Mouse (Mus musculus): ENCODE data around the gene Fcnb. TPM values are rescaled to one million over a fixed set of nuclear protein-coding genes. Genes with fewer than 3 reads are reported as not detected.

The Fcnb gene
- total RNA-seq (2014; rRNA removed) = not detected in 2 replicates
- polyA plus RNA-seq (2015; fragmentation: Nextera tagmentation; extraction: Ambion mirVana) = not detected in 2 replicates

DNA sequence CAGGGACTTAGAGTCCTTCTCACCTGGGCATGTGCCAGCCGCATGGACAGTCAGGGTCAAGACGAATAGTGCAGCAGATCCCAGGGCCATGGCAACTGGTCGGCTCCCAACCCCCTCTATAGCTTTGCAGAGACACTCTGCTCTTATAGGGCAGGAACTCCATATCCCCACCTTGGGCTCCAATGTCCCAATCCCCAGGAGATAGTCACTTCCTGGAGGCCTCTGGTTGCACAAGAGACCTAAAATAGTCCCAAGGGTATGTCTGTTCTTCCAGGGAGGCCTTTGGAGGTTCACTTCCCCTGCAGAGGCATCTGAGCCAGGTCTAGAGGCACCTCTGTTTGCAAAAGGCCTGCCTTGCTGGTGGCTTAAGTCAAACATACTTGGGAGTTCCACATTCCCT lies at the start of gene Fcnb:
Fcnb (minus strand) TSS at position 118 of the 400 bp plus-strand sequence.
- Histone ChIP-seq H3K4me3 (ENCODE audit: low read depth, low read length) (no peak within 1 kb of the TSS), H3K4me1 (ENCODE audit: insufficient read depth) (no peaks in the 10 kb centered on the region), H3K36me3 (ENCODE audit: insufficient read depth) (no peaks in the 10 kb centered on the region), H3K4me2 (ENCODE audit: low read depth) (no peak within 1 kb of the TSS), H3K9me3 (ENCODE audit: low read length) (no peaks in the 10 kb centered on the region), H3K27me3 (ENCODE audit: insufficient read depth, low read length) (no peaks in the 10 kb centered on the region), H3K27ac (ENCODE audit: low read depth, low read length) (no peak within 1 kb of the TSS), H3K9ac (no peak within 1 kb of the TSS)
- ATAC-seq = no peak
- no peak for TF ChIP-seq CTCF (IDR thresholded peaks at IDR 0.05; ENCODE audit: low read depth)
- 84% methylated on average over 3 of the region's 3 CpGs for WGBS
- no peak for DNase-seq

GRCm38 (mm10) chr2:28133833-28134232 lies 49.1 kb upstream of the Fcnb start:
- Histone ChIP-seq H3K9me3 (ENCODE audit: low read length) (no peaks in the 10 kb centered on the region), H3K9ac (no peak overlapping the region), H3K4me2 (ENCODE audit: low read depth) (no peak overlapping the region), H3K27me3 (ENCODE audit: insufficient read depth, low read length) (no peaks in the 10 kb centered on the region), H3K36me3 (ENCODE audit: insufficient read depth) (no peaks in the 10 kb centered on the region), H3K4me3 (ENCODE audit: low read depth, low read length) (no peak overlapping the region), H3K4me1 (ENCODE audit: insufficient read depth) (no peaks in the 10 kb centered on the region), H3K27ac (ENCODE audit: low read depth, low read length) (no peak overlapping the region)
- TF ChIP-seq CTCF (IDR thresholded peaks at IDR 0.05; ENCODE audit: low read depth) = no peak
- no peak for DNase-seq
- 70% methylated on average over 9 of the region's 9 CpGs for WGBS
- no peak; the same call in 1 of the 2 replicates for ATAC-seq

GRCm38 (mm10) chr2:28132117-28132516 lies 47.4 kb upstream of the Fcnb start:
- Histone ChIP-seq H3K9me3 (ENCODE audit: low read length) (no peaks in the 10 kb centered on the region), H3K4me2 (ENCODE audit: low read depth) (no peak overlapping the region), H3K9ac (no peak overlapping the region), H3K4me3 (ENCODE audit: low read depth, low read length) (no peak overlapping the region), H3K27ac (ENCODE audit: low read depth, low read length) (no peak overlapping the region), H3K27me3 (ENCODE audit: insufficient read depth, low read length) (no peaks in the 10 kb centered on the region), H3K36me3 (ENCODE audit: insufficient read depth) (no peaks in the 10 kb centered on the region), H3K4me1 (ENCODE audit: insufficient read depth) (no peaks in the 10 kb centered on the region)
- DNase-seq = no peak
- 55% methylated on average over 4 of the region's 4 CpGs for WGBS
- no peak for ATAC-seq
- TF ChIP-seq CTCF (IDR thresholded peaks at IDR 0.05; ENCODE audit: low read depth) = no peak

GRCm38 (mm10) chr2:28126763-28127438 lies 42.2 kb upstream of the Fcnb start:
- peak; percentile 65 for ATAC-seq
- Histone ChIP-seq H3K4me3 (ENCODE audit: low read depth, low read length) (no peak overlapping the region), H3K9me3 (ENCODE audit: low read length) (no peaks in the 10 kb centered on the region), H3K36me3 (ENCODE audit: insufficient read depth) (no peaks in the 10 kb centered on the region), H3K4me1 (ENCODE audit: insufficient read depth) (no peaks in the 10 kb centered on the region), H3K9ac (no peak overlapping the region), H3K27me3 (ENCODE audit: insufficient read depth, low read length) (no peaks in the 10 kb centered on the region), H3K27ac (ENCODE audit: low read depth, low read length) (no peak overlapping the region), H3K4me2 (ENCODE audit: low read depth) (no peak overlapping the region)
- WGBS = 48% methylated on average over 12 of the region's 12 CpGs
- peak; percentile 46 for DNase-seq
- peak; percentile 18; the same call in 1 of the 2 replicates for TF ChIP-seq CTCF (IDR thresholded peaks at IDR 0.05; ENCODE audit: low read depth)

- Histone ChIP-seq H3K9ac (no peak overlapping the region), H3K9me3 (ENCODE audit: low read length) (no peaks in the 10 kb centered on the region), H3K27ac (ENCODE audit: low read depth, low read length) (no peak overlapping the region), H3K36me3 (ENCODE audit: insufficient read depth) (no peaks in the 10 kb centered on the region), H3K4me3 (ENCODE audit: low read depth, low read length) (no peak overlapping the region), H3K4me2 (ENCODE audit: low read depth) (no peak overlapping the region), H3K27me3 (ENCODE audit: insufficient read depth, low read length) (no peaks in the 10 kb centered on the region), H3K4me1 (ENCODE audit: insufficient read depth) (no peaks in the 10 kb centered on the region)
- DNase-seq = no peak
- WGBS = 87% methylated on average over 2 of the region's 2 CpGs
- no peak for ATAC-seq
- TF ChIP-seq CTCF (IDR thresholded peaks at IDR 0.05; ENCODE audit: low read depth) = no peak
Observed at GRCm38 (mm10) chr2:28123910-28124309, 39.2 kb upstream of the Fcnb start.

DNA sequence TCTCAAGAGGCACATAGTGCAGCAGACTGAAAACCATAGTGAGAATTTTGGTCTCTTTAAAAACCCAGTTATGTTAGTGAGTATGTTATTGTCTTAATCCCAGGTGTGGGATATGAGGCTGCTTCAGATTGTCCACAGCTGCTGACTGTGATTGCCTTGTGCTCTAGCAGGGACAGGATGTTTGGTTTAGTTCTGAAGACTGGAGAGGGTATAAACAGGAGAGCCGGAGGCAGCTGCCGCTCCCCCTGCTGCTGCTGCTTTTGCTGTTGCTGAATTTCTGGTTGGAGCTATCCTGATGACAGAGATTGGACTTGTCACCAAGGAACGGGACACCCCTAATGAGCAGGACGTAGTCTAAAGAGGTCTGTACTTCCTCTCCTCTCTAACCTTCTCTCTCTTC lies 36.6 kb upstream of the Fcnb start:
- Histone ChIP-seq H3K27me3 (ENCODE audit: insufficient read depth, low read length) (no peaks in the 10 kb centered on the region), H3K9ac (no peak overlapping the region), H3K4me1 (ENCODE audit: insufficient read depth) (no peaks in the 10 kb centered on the region), H3K27ac (ENCODE audit: low read depth, low read length) (no peak overlapping the region), H3K4me2 (ENCODE audit: low read depth) (no peak overlapping the region), H3K36me3 (ENCODE audit: insufficient read depth) (no peaks in the 10 kb centered on the region), H3K9me3 (ENCODE audit: low read length) (no peaks in the 10 kb centered on the region), H3K4me3 (ENCODE audit: low read depth, low read length) (no peak overlapping the region)
- ATAC-seq (no peak), DNase-seq (no peak)
- 91% methylated on average over 4 of the region's 4 CpGs for WGBS
- no peak for TF ChIP-seq CTCF (IDR thresholded peaks at IDR 0.05; ENCODE audit: low read depth)

GRCm38 (mm10) chr2:28120342-28120741 lies 35.7 kb upstream of the Fcnb start:
- Histone ChIP-seq H3K27me3 (ENCODE audit: insufficient read depth, low read length) (no peaks in the 10 kb centered on the region), H3K4me3 (ENCODE audit: low read depth, low read length) (no peak overlapping the region), H3K9me3 (ENCODE audit: low read length) (no peaks in the 10 kb centered on the region), H3K27ac (ENCODE audit: low read depth, low read length) (no peak overlapping the region), H3K36me3 (ENCODE audit: insufficient read depth) (no peaks in the 10 kb centered on the region), H3K4me1 (ENCODE audit: insufficient read depth) (no peaks in the 10 kb centered on the region), H3K4me2 (ENCODE audit: low read depth) (no peak overlapping the region), H3K9ac (no peak overlapping the region)
- WGBS = 94% methylated on average over 9 of the region's 9 CpGs
- no peak for DNase-seq
- no peak for TF ChIP-seq CTCF (IDR thresholded peaks at IDR 0.05; ENCODE audit: low read depth)
- no peak for ATAC-seq
